Mouse (Mus musculus): ENCODE measurements around the gene Crct1.

Gene Crct1

GRCm38 (mm10) chr3:93015460-93016104, at the start of gene Crct1:
Crct1 (minus strand) TSS chr3:93015687.
- DNase-seq (ENCODE audit: low spot score in 2 of 2), result no peak

DNA sequence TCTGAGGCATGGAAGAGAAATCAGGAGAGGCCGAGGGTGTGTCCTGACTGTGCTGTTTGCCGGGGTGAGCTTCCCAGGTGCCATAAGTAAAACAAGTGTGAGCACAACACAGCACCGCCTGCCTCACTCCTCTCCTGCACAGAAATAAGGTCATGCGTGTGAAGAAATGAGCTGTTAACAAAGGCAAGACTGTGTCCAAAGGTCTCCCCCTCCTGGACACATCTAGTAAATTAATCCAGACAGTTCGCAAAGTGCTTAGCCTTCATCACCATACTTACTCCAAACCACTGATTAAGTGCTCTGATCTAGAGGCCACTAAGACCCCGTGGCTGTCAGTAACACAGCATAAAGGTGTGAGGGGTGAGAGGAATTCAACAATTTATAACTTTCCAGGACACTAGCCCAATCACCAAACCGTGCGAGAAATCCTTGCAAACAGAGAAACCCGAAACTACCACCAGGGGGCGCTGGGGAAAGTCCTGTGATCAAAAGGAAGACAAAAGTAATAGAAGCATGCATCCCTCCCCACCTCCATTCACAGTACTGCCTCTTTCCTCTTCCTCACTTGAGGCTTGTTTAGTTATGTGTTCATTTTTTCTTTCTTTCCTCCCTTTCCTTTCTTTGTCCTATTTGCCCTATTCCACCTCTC, 37.5 kb upstream of the Crct1 start:
- no peak for DNase-seq (ENCODE audit: low spot score in 2 of 2)

GRCm38 (mm10) chr3:93050182-93050581, 34.7 kb upstream of the Crct1 start:
- no peak for DNase-seq (ENCODE audit: low spot score in 2 of 2)

DNA sequence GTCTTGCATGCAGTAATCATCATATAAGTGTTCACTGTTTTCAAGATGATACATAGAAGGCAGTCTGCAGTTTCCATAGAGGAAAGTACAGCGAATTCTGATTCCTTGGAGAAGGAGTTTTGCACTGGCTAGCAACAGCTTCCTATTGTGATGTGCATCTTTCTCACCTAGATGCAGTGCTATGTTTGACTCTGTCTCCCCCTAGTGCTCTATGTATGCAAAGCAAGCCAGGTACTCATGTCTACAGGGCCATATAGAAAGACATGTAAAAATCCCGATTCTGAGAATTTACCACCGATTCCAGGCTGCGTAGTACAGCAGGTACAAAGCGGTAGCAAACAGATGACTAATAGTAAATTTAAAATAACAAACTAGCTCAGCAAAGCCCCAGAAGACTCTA, 16.0 kb upstream of the Crct1 start:
- no peak for DNase-seq (ENCODE audit: low spot score in 2 of 2)

DNA sequence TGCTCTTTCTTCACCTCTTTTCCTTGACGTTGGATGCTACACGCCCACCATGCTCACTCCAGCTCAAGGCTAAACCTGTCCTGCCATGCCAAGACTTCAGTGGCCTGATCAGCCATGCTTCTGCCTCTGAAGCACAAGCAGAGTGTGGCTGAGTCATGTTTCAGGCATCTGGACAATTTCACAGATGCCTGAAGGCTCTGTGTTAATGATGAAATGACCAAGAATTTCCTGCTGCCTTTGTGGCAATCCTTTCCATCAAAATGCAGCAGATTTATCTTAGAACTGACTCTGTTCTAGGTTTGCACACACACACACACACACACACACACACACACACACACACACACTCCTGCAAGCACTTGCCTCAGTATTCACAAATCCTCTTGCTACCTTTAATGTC, 10.0 kb upstream of the Crct1 start:
- no peak for DNase-seq (ENCODE audit: low spot score in 2 of 2)

GRCm38 (mm10) chr3:93023411-93024184, 8.1 kb upstream of the Crct1 start:
- no peak for DNase-seq (ENCODE audit: low spot score in 2 of 2)

- no peak for DNase-seq (ENCODE audit: low spot score in 2 of 2)
Observed at GRCm38 (mm10) chr3:93021171-93021570, 5.7 kb upstream of the Crct1 start.

- DNase-seq (ENCODE audit: low spot score in 2 of 2), result no peak
Observed at GRCm38 (mm10) chr3:93018960-93019359, 3.5 kb upstream of the Crct1 start, which contains the start of gene Lce1m. Lce1m (minus strand) TSS chr3:93019060.

DNA sequence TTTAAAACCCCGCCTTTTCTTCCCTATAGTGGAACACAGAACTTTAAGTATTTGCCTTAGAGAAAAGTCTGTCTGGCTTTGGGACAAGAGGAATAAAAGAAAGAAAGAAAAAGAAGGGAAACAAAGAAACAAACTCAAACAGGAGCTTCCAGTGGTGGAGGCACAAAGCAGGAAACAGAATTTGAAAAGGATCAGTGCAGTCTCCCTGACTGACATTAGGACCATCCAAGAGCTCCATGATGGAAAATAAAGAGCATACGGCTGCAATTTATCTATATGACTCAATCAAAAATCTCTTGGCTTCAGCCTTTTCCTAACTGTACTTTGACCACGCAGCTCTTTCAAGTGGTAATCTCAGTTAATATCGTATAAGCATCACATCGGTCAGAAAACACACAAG, 616 bp downstream of the Crct1 start:
- DNase-seq (ENCODE audit: low spot score in 2 of 2), result no peak

DNA sequence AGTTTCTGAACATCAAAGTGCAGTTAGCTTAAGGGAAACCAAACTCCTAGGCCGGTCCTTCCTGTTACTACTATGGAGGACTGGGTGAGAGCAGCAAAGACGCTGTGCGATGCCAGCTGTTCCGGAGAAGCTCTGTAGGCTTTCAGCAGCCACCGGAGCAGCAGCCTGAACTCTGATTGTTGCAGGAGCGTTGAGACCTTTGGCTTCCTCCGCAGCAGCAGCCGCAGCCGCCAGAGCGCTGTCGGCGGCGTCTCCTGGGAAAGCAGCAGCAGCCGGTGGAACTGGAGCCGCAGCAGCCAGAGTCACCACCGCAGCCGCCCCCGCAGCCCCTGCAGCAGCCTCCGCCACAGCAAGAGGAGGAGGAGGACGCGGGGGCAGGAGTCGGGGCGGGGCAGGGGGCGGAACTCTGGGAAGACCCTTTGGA, 1.1 kb downstream of the Crct1 start:
- DNase-seq (ENCODE audit: low spot score in 2 of 2), result no peak

- no peak for DNase-seq (ENCODE audit: low spot score in 2 of 2)
Observed at GRCm38 (mm10) chr3:93002843-93003242, 12.6 kb downstream of the Crct1 start.

DNA sequence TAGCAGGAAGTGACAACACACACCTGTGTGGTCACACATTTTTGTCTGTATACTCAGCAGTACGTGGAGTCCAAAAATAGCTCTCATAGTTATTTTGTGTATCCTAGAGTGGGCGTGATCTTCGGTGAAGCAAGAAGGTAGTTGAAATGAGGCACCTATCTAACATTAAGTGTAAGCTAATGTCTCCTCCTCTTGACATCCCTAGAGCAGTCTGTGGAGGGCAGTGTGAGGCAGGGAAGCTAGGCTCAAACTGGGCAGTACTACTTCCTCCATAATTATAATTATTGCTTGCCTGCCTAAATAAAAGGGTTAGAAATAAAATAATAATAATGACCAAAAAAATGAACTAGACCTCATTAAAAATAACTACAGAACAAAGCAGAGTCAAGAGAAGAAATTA, 14.9 kb downstream of the Crct1 start:
- DNase-seq (ENCODE audit: low spot score in 2 of 2), result no peak

- DNase-seq (ENCODE audit: low spot score in 2 of 2), result no peak
Observed at GRCm38 (mm10) chr3:92998691-92999090, 16.8 kb downstream of the Crct1 start.

DNA sequence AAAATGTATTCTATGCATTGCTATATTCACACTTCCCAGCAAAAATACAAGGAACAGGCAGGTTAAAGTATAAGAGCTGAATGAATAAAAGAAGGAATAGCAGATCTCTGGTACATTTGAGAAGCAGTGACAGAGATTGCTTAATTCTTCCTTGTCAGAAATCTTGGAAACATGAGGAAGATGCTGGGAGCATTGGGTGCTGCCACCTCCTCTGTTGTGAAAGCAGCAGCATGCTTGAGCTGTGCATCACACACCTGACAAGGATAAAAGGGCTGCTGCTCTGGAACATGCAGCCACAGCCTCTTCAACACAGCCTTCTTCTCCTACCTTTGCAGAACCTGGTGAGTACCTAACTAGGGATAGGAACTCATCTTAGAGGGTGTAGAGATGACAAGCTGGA, 23.6 kb downstream of the Crct1 start, which contains the start of gene Lce3f:
Gene Lce3f (plus strand): TSS at position 301 of the 400 bp plus-strand sequence.
- no peak for DNase-seq (ENCODE audit: low spot score in 2 of 2)

DNA sequence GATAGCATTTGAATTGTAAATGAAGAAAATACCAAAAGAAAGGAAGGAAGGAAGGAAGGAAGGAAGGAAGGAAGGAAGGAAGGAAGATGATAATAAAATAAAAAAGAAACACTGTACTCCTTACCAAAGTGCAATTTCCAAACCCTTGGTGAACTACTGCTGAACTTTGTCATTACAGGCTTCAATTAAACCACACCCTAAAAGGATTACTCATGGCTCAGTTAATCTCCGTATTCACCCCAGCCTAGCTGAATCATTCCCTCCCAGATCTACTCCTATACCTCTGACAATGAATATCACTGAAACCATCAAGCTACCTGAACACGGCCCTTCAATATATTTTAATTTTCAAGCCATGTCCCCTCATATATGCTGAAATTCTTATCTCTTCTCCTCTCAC, 37.0 kb downstream of the Crct1 start:
- DNase-seq (ENCODE audit: low spot score in 2 of 2), result no peak

DNA sequence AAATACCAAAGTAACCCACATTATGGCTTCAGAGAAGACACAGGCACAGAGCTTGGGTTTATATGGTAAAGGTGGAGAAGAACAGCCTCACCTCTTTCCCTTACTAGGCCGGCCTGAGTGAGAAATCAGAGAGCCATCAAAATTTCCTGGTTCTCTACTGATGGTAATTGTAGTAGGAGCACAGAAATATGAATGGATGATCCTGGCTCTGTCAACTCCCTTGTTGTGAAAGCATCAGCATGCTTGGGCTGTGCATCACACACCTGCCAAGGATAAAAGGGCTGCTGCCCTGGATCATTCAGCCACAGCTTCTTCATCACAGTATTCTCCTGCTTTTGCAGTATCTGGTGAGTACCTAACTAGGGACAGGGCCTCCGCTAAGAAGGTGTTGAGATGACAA, 48.7 kb downstream of the Crct1 start, which contains the start of gene Lce3e:
Gene Lce3e (plus strand): TSS at position 301 of the 400 bp plus-strand sequence.
- no peak for DNase-seq (ENCODE audit: low spot score in 2 of 2)

Data from natural killer cell, adult 2 months (primary cell).